Mouse (Mus musculus) megakaryocyte-erythroid progenitor cell, adult 5-6 weeks (primary cell): Measurements from ENCODE around the gene Nmb. TPM values are rescaled to one million over a fixed set of nuclear protein-coding genes. Genes with fewer than 3 reads are reported as not detected.

Source experiments
- ATAC-seq: replicated peaks from 2 replicates; pipeline ENCODE4 v1.8.0; 2016; ENCODE audit warnings: mild to moderate bottlenecking, inconsistent platforms; ENCODE audit not compliant: severe bottlenecking, poor library complexity, low FRiP score, low TSS enrichment
- total RNA-seq, 2 experiments: library from RNA; stranded (forward) in 1 of 2; stranded (reverse) in 1 of 2; fragments of 200-1000, 215-1000 nt in 1 of 2; fragments of >200 nt in 1 of 2; fragmentation: Nextera tagmentation in 1 of 2; gene quantifications; 2 replicates each; pipeline ENCODE4 v1.2.3; 2014 to 2017

The Nmb gene
- total RNA-seq, 2 experiments from 2014 or later, result not detected

- no peak for ATAC-seq
Measured at GRCm38 (mm10) chr7:80864831-80865230, 40.0 kb downstream of the Nmb start.

DNA sequence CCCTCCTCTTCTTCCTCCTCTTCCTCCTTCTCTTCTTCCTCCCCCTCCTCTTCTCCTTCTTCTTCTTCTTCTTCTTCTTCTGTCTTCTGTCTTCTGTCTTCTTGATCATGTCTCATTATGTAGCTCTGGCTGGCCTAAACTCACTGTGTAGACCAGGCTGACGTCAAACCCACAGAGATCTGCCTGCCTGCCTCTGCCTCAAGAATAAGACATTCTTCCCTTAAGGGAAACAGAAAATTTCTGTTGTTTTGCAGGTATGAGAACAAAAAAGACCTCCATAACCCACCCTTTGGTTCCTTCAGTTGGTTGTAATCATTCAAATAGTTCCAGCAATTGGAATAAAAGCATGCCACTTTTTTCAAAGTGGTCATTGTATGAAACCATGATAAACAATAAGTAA lies 40.7 kb downstream of the Nmb start:
- ATAC-seq, result no peak

GRCm38 (mm10) chr7:80863520-80863919 lies 41.4 kb downstream of the Nmb start:
- ATAC-seq, result no peak

DNA sequence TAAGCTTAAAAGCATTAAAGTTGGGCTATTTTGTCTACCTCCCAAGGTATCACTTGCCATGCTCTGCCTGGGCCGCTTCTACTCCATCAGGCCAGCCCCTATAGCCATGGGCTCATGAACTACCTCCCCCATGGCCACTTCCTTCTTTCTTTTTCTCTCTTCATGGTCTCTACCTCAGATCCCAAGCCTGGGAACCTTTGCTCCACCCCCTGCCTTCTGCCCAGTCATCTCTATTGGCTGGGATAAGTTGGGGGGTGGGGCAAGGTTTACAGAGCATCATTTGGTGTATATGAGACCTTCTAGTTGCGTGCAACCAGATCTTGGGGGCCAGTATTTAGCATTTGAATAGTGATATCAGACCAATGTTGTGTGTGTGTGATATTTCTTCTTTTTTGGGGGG lies 42.4 kb downstream of the Nmb start:
- no peak for ATAC-seq

GRCm38 (mm10) chr7:80860729-80861274 lies 44.1 kb downstream of the Nmb start, which contains the start of gene Zscan2:
TSS of gene Zscan2 (plus strand) at chr7:80860920.
- ATAC-seq, result peak; percentile 95

- ATAC-seq, result peak; percentile 62
Measured at GRCm38 (mm10) chr7:80860227-80860626, 44.6 kb downstream of the Nmb start.

- peak; percentile 79 for ATAC-seq
Measured at GRCm38 (mm10) chr7:80857181-80857580, 47.7 kb downstream of the Nmb start.

- no peak for ATAC-seq
Measured at GRCm38 (mm10) chr7:80855316-80855715, 49.6 kb downstream of the Nmb start.

- ATAC-seq, result no peak
Measured at GRCm38 (mm10) chr7:80853218-80853617, 51.7 kb downstream of the Nmb start.

Other genes with a start within 250 kb of the Nmb start
- 29.1 and 29.3 TPM in 2 replicates for gene Crtc3, start 216.2 kb downstream of the Nmb start, total RNA-seq (2014; fragmentation: Nextera tagmentation)
- 8.2 and 14.8 TPM in 2 replicates for gene Crtc3, start 216.2 kb downstream of the Nmb start, total RNA-seq (2017)
- gene Iqgap1, start 79.1 kb downstream of the Nmb start, total RNA-seq (2014; fragmentation: Nextera tagmentation), result 31.2 and 41.7 TPM in 2 replicates
- 39.6 and 54.4 TPM in 2 replicates for gene Iqgap1, start 79.1 kb downstream of the Nmb start, total RNA-seq (2017)
- gene Zscan2, start 44.2 kb downstream of the Nmb start, total RNA-seq (2014; fragmentation: Nextera tagmentation), result 5.0 and 5.4 TPM in 2 replicates
- 2.3 and 12.5 TPM in 2 replicates for gene Zscan2, start 44.2 kb downstream of the Nmb start, total RNA-seq (2017)
- 28.3 and 41.5 TPM in 2 replicates for gene Wdr73, start 3.8 kb downstream of the Nmb start, total RNA-seq (2014; fragmentation: Nextera tagmentation)
- 28.8 and 53.1 TPM in 2 replicates for gene Wdr73, start 3.8 kb downstream of the Nmb start, total RNA-seq (2017)
- 109 and 150 TPM in 2 replicates for gene Sec11a, start 42.7 kb upstream of the Nmb start, total RNA-seq (2014; fragmentation: Nextera tagmentation)
- 393 and 493 TPM in 2 replicates for gene Sec11a, start 42.7 kb upstream of the Nmb start, total RNA-seq (2017)
- gene Zfp592, start 88.6 kb upstream of the Nmb start, total RNA-seq (2014; fragmentation: Nextera tagmentation), result 33.1 and 38.5 TPM in 2 replicates
- 12.5 TPM in 2 replicates for gene Zfp592, start 88.6 kb upstream of the Nmb start, total RNA-seq (2017)
- gene Alpk3, start 152.5 kb upstream of the Nmb start, total RNA-seq (2014; fragmentation: Nextera tagmentation), result 0.07 TPM in 1 of 2 replicates, not detected in the other
- gene Alpk3, start 152.5 kb upstream of the Nmb start, total RNA-seq (2017), result 0.28 TPM in 1 of 2 replicates, not detected in the other
- gene Slc28a1, start 209.7 kb upstream of the Nmb start, total RNA-seq (2014; fragmentation: Nextera tagmentation), result not detected in 2 replicates
- not detected in 2 replicates for gene Slc28a1, start 209.7 kb upstream of the Nmb start, total RNA-seq (2017)